Mouse (Mus musculus) right cerebral cortex, postnatal 25 days (tissue): ENCODE results near the gene Epb41.

Experiments used
- DNase-seq: peaks from one replicate; pipeline ENCODE4 v3.0.0; 2022

The Epb41 gene

GRCm38 (mm10) chr4:131883571-131883970 is 191.6 kb downstream of the Epb41 start:
- no peak for DNase-seq

GRCm38 (mm10) chr4:131881306-131881705 is 193.8 kb downstream of the Epb41 start:
- DNase-seq: no peak

GRCm38 (mm10) chr4:131879692-131880091 is 195.4 kb downstream of the Epb41 start:
- no peak for DNase-seq

- no peak for DNase-seq
Observed at GRCm38 (mm10) chr4:131876836-131877235, 198.3 kb downstream of the Epb41 start.

GRCm38 (mm10) chr4:131875242-131875641 is 199.9 kb downstream of the Epb41 start:
- DNase-seq: no peak

- DNase-seq: no peak
Observed at GRCm38 (mm10) chr4:131874567-131874966, 200.6 kb downstream of the Epb41 start.

- no peak for DNase-seq
Observed at GRCm38 (mm10) chr4:131874169-131874536, 201.0 kb downstream of the Epb41 start.
